Mouse (Mus musculus): ENCODE data around the gene Myo1c. TPM values are rescaled to one million over a fixed set of nuclear protein-coding genes. Genes with fewer than 3 reads are reported as not detected.

Gene Myo1c
- 161 and 230 TPM in 2 replicates for polyA plus RNA-seq (2012; rRNA removed; ENCODE audit: low replicate concordance)

DNA sequence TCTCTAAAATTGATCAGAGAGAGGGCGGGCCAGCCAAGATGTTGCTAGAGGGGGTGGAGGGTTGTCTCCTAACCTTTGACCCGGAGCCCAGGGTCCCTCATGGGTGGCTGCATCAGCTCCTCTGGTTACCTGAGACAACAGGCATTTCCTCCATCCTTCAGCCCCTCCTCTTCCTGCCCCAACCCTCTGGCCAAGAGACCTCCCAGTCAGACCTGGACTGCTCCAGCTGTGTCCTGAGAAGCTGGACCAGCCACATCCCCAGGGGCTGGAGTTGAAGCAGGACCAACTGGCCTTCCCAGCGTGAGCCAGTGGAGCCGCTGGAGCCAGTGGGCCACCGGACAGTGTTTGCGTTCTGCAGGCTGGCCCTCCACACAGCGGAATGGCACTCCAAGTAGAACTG is at the start of gene Myo1c:
TSS of gene Myo1c (plus strand) at position 194 of the 400 bp plus-strand sequence.

DNA sequence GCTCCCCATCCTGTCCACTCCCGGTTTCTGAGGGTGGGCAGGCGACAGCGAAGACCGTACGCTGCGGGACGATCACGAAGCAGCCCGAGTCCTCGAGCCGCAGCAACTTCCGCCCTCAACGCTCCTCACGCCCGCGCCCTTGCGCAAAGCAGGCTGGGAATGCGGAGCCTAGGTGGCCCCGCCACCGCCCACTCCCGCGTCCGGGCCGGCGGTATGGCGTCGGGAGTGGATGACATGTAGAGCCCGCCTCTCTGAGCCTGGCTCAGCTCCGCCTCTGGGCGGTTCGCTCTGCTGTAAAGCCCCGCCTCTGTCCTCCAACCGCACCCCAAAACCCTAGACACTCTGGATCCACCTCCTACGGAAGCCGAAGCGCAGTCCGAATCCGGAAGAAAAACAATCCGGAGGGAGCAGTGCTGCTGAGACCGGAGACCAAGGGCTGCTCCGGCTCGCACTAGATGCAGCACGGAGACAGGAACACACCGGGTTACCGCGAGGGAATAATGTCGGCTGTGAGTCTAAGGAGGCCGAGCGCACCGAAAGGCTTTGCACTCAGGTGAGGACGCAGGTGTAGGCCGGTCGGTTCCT is 19.6 kb upstream of the Myo1c start, which contains the start of gene Inpp5k:
TSS of gene Inpp5k (plus strand) at position 344 of the 585 bp plus-strand sequence.

DNA sequence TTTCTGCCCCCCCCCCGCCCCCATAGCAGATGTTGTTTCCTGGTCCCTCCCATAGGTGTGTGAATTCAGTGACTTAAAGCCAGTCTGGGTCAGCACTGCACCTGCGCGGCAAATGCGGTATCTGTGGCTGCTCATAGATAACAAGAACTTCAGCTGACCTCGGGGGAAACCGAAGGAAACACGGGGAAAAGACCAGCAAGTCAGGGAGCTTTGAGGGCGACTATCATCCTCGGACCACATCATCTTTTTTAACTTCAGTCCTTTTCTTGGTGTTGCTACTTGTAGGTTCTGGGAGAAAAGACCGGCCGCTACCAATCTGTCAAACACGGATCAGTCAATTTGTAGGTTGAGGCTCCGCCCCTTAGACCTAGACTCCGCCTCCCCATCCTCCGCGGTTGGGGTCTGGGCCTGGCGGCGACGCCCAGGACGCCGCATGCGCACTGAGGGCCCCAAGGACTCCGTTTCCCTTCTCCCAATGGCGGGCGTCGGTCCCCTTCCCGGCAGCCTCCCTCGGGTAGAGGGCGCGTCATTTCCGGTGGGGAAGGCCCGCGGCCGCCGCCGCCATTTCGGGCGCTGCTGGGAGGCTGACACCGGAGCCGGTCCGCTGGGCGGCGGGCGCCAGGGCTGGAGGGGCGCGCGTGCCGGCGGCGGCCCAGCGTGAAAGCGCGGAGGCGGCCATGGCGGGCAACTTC is 28.6 kb downstream of the Myo1c start, which contains the start of gene Crk:
TSS of gene Crk (plus strand) at position 513 of the 692 bp plus-strand sequence.

Other genes starting within 250 kb of the Myo1c start
- gene Serpinf1, start 227.8 kb upstream of the Myo1c start, polyA plus RNA-seq (2012; rRNA removed; ENCODE audit: low replicate concordance) = 508 and 625 TPM in 2 replicates
- gene Serpinf2, start 210.9 kb upstream of the Myo1c start, polyA plus RNA-seq (2012; rRNA removed; ENCODE audit: low replicate concordance) = 0.14 and 0.82 TPM in 2 replicates
- gene Wdr81, start 195.8 kb upstream of the Myo1c start, polyA plus RNA-seq (2012; rRNA removed; ENCODE audit: low replicate concordance) = 17.4 and 21.8 TPM in 2 replicates
- 80.9 and 90.7 TPM in 2 replicates for gene Tlcd2, start 188.8 kb upstream of the Myo1c start, polyA plus RNA-seq (2012; rRNA removed; ENCODE audit: low replicate concordance)
- 85.9 and 139 TPM in 2 replicates for gene Prpf8, start 163.7 kb upstream of the Myo1c start, polyA plus RNA-seq (2012; rRNA removed; ENCODE audit: low replicate concordance)
- 7.7 and 16.1 TPM in 2 replicates for gene Rilp, start 140.4 kb upstream of the Myo1c start, polyA plus RNA-seq (2012; rRNA removed; ENCODE audit: low replicate concordance)
- gene Scarf1, start 137.0 kb upstream of the Myo1c start, polyA plus RNA-seq (2012; rRNA removed; ENCODE audit: low replicate concordance) = 21.1 and 38.3 TPM in 2 replicates
- 37.7 and 38.5 TPM in 2 replicates for gene Slc43a2, start 118.8 kb upstream of the Myo1c start, polyA plus RNA-seq (2012; rRNA removed; ENCODE audit: low replicate concordance)
- 57.4 and 68.5 TPM in 2 replicates for gene Pitpna, start 62.4 kb upstream of the Myo1c start, polyA plus RNA-seq (2012; rRNA removed; ENCODE audit: low replicate concordance)
- 68.4 and 78.3 TPM in 2 replicates for gene Inpp5k, start 19.5 kb upstream of the Myo1c start, polyA plus RNA-seq (2012; rRNA removed; ENCODE audit: low replicate concordance)
- gene Crk, start 28.8 kb downstream of the Myo1c start, polyA plus RNA-seq (2012; rRNA removed; ENCODE audit: low replicate concordance) = 39.5 and 53.1 TPM in 2 replicates
- 191 TPM in 2 replicates for gene Ywhae, start 82.4 kb downstream of the Myo1c start, polyA plus RNA-seq (2012; rRNA removed; ENCODE audit: low replicate concordance)
- gene Doc2b, start 145.5 kb downstream of the Myo1c start, polyA plus RNA-seq (2012; rRNA removed; ENCODE audit: low replicate concordance) = 1.3 and 1.7 TPM in 2 replicates